Mouse (Mus musculus) kidney, embryonic 14.5 days (tissue): ENCODE measurements around the gene Capns2. TPM values are rescaled to one million over a fixed set of nuclear protein-coding genes. Genes with fewer than 3 reads are reported as not detected.

Experiments used
- ATAC-seq: fragments of 200-750 bp; cut with Nextera tagmentation; 2 replicates; pipeline ENCODE4 v1.8.0; 2017; ENCODE audit warnings: moderate number of reproducible peaks, mild to moderate bottlenecking, moderate TSS enrichment, moderate library complexity; ENCODE audit not compliant: low FRiP score, low TSS enrichment
- H3K27ac ChIP-seq: fragments of 300-500 bp; sonication (generic); 2 replicates; pipeline ENCODE4 v1.5.1; 2014; ENCODE audit warnings: low read depth, mild to moderate bottlenecking, low read length, moderate library complexity, mixed read lengths
- H3K27me3 ChIP-seq: fragments of 300-500 bp; sonication (generic); 2 replicates; pipeline ENCODE4 v1.6.1; 2014; ENCODE audit warnings: mild to moderate bottlenecking, low read length; ENCODE audit not compliant: control insufficient read depth, insufficient read depth
- H3K36me3 ChIP-seq: fragments of 300-500 bp; sonication (generic); 2 replicates; pipeline ENCODE4 v1.6.1; 2014; ENCODE audit warnings: low read length, mixed read lengths; ENCODE audit not compliant: control insufficient read depth, insufficient read depth
- H3K4me1 ChIP-seq: fragments of 300-500 bp; sonication (generic); 2 replicates; pipeline ENCODE4 v1.6.1; 2014; ENCODE audit warnings: low read length, mixed read lengths; ENCODE audit not compliant: control insufficient read depth, insufficient read depth
- H3K4me2 ChIP-seq: fragments of 300-500 bp; sonication (generic); replicated peaks from 2 replicates; pipeline ENCODE4 v1.6.1; 2014; ENCODE audit warnings: low read depth, mild to moderate bottlenecking, low read length
- H3K4me3 ChIP-seq: fragments of 300-500 bp; sonication (generic); 2 replicates; pipeline ENCODE4 v1.5.1; 2014; ENCODE audit warnings: mild to moderate bottlenecking, low read length
- H3K9ac ChIP-seq: fragments of 300-500 bp; sonication (generic); 2 replicates; pipeline ENCODE4 v1.6.1; 2014; ENCODE audit warnings: low read depth, mild to moderate bottlenecking, low read length, moderate library complexity
- H3K9me3 ChIP-seq: fragments of 300-500 bp; sonication (generic); 2 replicates; pipeline ENCODE4 v1.6.1; 2016; ENCODE audit warnings: low read length; ENCODE audit not compliant: control insufficient read depth
- WGBS: fragments of 180-500 bp; shearing (Covaris S2); extraction: QIAGEN DNeasy Blood & Tissue Kit; methylation state at CpG from one replicate; pipeline ENCODE4 v1.1.7; 2014; 5-methylcytosine and 5-hydroxymethylcytosine counted together
- microRNA-seq: library from miRNA; unstranded; fragments of <30 nt; microRNA quantifications from one replicate; pipeline ENCODE4, GENCODE M21; 2016
- polyA plus RNA-seq: library from polyadenylated mRNA; unstranded; fragments of >200 nt; fragmentation: Nextera tagmentation; extraction: Ambion mirVana; gene quantifications from 2 replicates; pipeline ENCODE4 v1.2.1, GENCODE M21; 2014

The Capns2 gene
- polyA plus RNA-seq, 1 experiment from 2014 or later: 0.72 TPM

DNA sequence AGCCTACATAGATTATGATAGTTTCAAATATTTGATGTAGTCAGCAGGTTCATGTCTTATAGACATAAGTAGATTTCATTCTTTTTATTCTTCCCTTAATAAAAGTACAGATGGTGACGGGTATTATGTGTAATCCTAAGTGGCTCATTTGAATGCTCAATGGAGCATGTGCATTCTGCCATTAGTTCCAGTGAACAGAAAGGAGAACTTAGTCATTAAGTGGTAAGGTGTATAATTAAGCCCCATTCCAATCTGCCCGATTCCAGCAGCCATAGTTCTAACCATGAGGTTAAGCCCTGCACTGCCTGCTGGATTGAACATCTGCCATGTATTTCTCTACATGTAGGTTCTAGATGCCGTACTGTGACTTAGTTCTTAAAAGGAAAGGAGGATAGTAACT is 20.6 kb downstream of the Capns2 start:
- Histone ChIP-seq H3K36me3 (no peaks in the 10 kb centered on the region), H3K9me3 (no peaks in the 10 kb centered on the region), H3K9ac (no peak overlapping the region), H3K4me1 (no peaks in the 10 kb centered on the region), H3K27me3 (no peaks in the 10 kb centered on the region), H3K27ac (no peak overlapping the region), H3K4me3 (no peak overlapping the region), H3K4me2 (no peak overlapping the region)
- 83% methylated on average over 3 of the region's 3 CpGs for WGBS
- ATAC-seq: no peak

DNA sequence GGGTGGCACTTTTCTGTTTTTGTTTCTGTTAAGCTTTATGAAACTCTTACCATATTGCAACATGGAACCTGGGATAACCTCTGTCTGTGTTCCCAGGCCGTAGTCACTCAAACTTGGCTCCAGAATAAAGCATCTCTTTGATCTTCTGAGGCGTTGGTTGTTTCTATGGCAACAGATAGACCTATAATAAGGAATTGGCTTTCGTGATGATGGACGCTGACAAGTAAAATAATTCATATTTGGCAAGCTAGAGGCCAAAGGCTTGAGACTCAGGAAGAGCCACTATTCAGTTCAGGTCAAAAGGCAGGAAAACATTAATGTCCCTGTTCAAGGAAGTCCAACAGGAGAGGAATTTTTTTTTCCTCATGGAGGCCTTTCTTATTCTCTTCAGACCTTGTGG is 27.8 kb downstream of the Capns2 start:
- H3K9me3 ChIP-seq: no peaks in the 10 kb centered on the region; the same call in 1 of the 2 replicates
- ATAC-seq: no peak
- 73% methylated on average over 4 of the region's 4 CpGs for WGBS

DNA sequence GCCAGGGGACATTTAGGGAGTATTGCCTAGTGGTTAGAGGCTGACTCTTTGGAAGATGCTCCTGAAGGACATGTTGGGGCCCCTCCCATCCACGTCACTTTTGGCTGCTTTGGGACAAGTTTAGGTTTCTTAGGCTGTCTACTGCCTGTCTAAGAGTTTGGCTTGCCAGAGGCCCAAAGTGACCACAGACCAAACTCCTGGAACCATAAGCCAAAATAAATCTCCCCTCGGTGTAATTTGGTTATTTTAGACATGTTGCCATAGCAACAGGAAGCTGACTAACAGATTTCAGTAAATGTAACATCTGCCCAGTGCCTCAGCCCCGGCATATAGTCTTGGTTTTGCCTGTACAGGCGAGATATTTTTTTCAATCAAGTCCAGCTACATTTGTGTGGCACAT is 36.8 kb downstream of the Capns2 start:
- no peaks in the 10 kb centered on the region for H3K27me3 ChIP-seq
- H3K9ac ChIP-seq: no peak overlapping the region
- no peak for ATAC-seq
- H3K4me1 ChIP-seq: no peaks in the 10 kb centered on the region
- no peaks in the 10 kb centered on the region for H3K36me3 ChIP-seq
- H3K4me3 ChIP-seq: no peak overlapping the region
- no peak overlapping the region for H3K4me2 ChIP-seq
- H3K9me3 ChIP-seq: no peaks in the 10 kb centered on the region
- H3K27ac ChIP-seq: no peak overlapping the region
- whole genome bisulfite sequencing: 85% methylated on average over 4 of the region's 4 CpGs

More for the DNA sequence above, 27.8 kb downstream of the Capns2 start:
- Histone ChIP-seq H3K27ac (no peak overlapping the region), H3K27me3 (no peaks in the 10 kb centered on the region), H3K4me1 (no peaks in the 10 kb centered on the region), H3K36me3 (no peaks in the 10 kb centered on the region), H3K4me3 (no peak overlapping the region), H3K4me2 (no peak overlapping the region), H3K9ac (no peak overlapping the region)

DNA sequence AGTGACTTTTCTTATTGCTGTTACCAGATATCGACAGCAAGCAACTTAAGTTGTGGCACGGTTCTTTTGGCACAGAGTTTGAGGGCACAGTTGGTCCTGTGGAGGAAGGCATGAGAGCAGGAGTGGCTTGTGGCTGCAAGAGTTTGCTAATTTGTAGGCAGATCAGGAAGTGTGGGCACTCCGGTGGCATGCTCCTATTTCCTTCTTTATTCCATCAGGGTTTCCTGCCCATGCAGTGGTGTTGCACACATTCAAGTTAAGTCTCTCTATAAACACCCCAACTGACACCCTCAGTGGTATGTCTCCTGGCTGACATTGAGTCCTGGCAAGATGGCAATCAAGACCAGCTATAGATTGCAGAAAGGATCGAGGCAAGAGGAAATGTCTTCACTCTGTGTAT is 47.9 kb downstream of the Capns2 start:
- Histone ChIP-seq H3K4me3 (no peak overlapping the region), H3K4me2 (no peak overlapping the region), H3K9ac (no peak overlapping the region), H3K27ac (no peak overlapping the region), H3K4me1 (no peaks in the 10 kb centered on the region), H3K36me3 (no peaks in the 10 kb centered on the region), H3K9me3 (no peaks in the 10 kb centered on the region), H3K27me3 (no peaks in the 10 kb centered on the region)
- ATAC-seq: no peak
- 86% methylated on average over 4 of the region's 4 CpGs for WGBS

DNA sequence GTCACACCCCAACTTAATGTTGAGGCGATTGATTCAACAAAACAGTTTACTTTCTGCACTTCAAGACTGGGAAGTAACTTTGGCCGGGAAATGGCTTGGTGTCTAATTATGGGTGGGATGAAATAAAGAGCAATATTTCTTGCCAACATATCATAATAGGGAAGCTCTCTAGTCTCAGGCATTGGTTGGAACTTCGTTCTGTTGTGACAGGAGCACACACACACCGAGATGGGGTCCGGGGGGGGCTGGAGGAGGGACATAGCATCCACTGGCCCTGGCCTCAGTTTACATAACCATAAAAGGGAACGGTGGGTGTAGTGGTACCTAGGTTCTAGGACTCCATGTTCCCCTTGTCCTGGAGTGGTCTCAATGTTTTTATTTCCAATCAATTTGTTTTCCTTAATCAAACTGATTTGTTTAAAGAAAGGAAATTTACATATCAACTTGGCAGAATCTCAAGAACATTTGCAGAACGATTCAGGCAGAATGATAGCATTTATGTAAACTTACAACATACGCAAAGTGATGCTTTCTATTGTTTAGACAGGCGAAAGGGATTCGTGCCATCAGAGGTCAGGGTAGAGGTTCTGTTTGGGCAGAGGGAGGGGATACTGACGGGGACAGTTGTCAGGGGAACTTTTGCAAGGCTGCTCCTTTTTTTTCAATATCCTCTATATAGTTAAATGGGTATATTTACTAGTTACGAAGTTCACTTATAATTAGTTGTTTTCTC is 49.6 kb downstream of the Capns2 start:
- ATAC-seq: no peak
- Histone ChIP-seq H3K4me2 (no peak overlapping the region), H3K4me3 (no peak overlapping the region), H3K27ac (no peak overlapping the region), H3K9ac (no peak overlapping the region), H3K36me3 (no peaks in the 10 kb centered on the region), H3K27me3 (no peaks in the 10 kb centered on the region), H3K9me3 (no peaks in the 10 kb centered on the region), H3K4me1 (no peaks in the 10 kb centered on the region)
- 77% methylated on average over 12 of the region's 12 CpGs for WGBS

Small RNA genes lying within 50 kb of the gene (microRNA-seq; reads per million reads assigned to microRNA genes)
- gene Gm22151: not detected

Other genes with a start within 250 kb of the Capns2 start
- not detected in 2 replicates for gene Irx6, start 227.1 kb upstream of the Capns2 start, polyA plus RNA-seq
- 131 and 162 TPM in 2 replicates for gene Mmp2, start 74.1 kb upstream of the Capns2 start, polyA plus RNA-seq
- 4.0 and 7.0 TPM in 2 replicates for gene Lpcat2, start 46.1 kb upstream of the Capns2 start, polyA plus RNA-seq
- gene Slc6a2, start 58.7 kb downstream of the Capns2 start, polyA plus RNA-seq: 0.03 TPM in 1 of 2 replicates, not detected in the other
- not detected in 2 replicates for gene Ces1a, start 146.8 kb downstream of the Capns2 start, polyA plus RNA-seq
- gene Ces1b, start 178.6 kb downstream of the Capns2 start, polyA plus RNA-seq: not detected in 2 replicates
- not detected in 2 replicates for gene Ces1c, start 229.9 kb downstream of the Capns2 start, polyA plus RNA-seq